ENCODE assay signal across 10 mouse cellular contexts in genomic region chr2:118202934-118203333, GRCm38 (mm10). TPM values are rescaled to one million over a fixed set of nuclear protein-coding genes. Genes with fewer than 3 reads are reported as not detected.
DNase-seq lines count a peak whose midpoint lies in the region; ATAC-seq lines count a peak whose summit lies in the region.
"Had no signal": no experiment of that assay in that cellular context is flagged by ENCODE, and none has a peak within 500 bp of the region (broad histone marks: within the 10 kb centered on the region; RNA-seq: fewer than 3 reads in every experiment).

No protein-coding gene starts in this region.

- no peak for ATAC-seq in hindbrain, embryonic 11.5 days (ENCODE audit: low FRiP score)
- ATAC-seq in midbrain, embryonic 13.5 days, result no peak
- no peak for ATAC-seq in activated CD4-positive, CD25-positive, alpha-beta regulatory T cell, adult 4 months

- peak; percentile 50 for DNase-seq in lung, postnatal 36 days
- no peak for DNase-seq in lung, postnatal 25 days (ENCODE audit: low spot score)
- peak; percentile 35 for DNase-seq in hindbrain, embryonic 11.5 days (ENCODE audit: low spot score)
- no peak for DNase-seq in kidney, postnatal 14 days
- no peak for DNase-seq in spleen, postnatal 10 days (ENCODE audit: low spot score in 2 of 2)
- DNase-seq: heart, postnatal 14 days; lung, adult 18-20 months had no signal

- no peaks in the 10 kb centered on the region for H3K36me3 ChIP-seq in hindbrain, embryonic 11.5 days (ENCODE audit: control insufficient read depth, insufficient read depth, low read length)
- no peaks in the 10 kb centered on the region for H3K36me3 ChIP-seq in midbrain, embryonic 13.5 days

- no peak overlapping the region for H3K4me3 ChIP-seq in hindbrain, embryonic 11.5 days (ENCODE audit: low read depth, low read length)
- no peak overlapping the region for H3K4me3 ChIP-seq in midbrain, embryonic 13.5 days (replicated peaks)
- H3K4me3 ChIP-seq: erythroblast, embryonic 14.5 days had no signal

- H3K9me3 ChIP-seq in hindbrain, embryonic 11.5 days (ENCODE audit: control insufficient read depth, low read length), result no peaks in the 10 kb centered on the region
- no peaks in the 10 kb centered on the region for H3K9me3 ChIP-seq in midbrain, embryonic 13.5 days

- H3K4me2 ChIP-seq in hindbrain, embryonic 11.5 days (replicated peaks; ENCODE audit: low read depth, low read length), result no peak overlapping the region
- peak overlapping the region; percentile 36; the same call in 1 of the 2 replicates for H3K4me2 ChIP-seq in midbrain, embryonic 13.5 days (replicated peaks)

- H3K27ac ChIP-seq in hindbrain, embryonic 11.5 days (ENCODE audit: low read depth, low read length), result peak overlapping the region; percentile 83
- H3K27ac ChIP-seq in midbrain, embryonic 13.5 days, result peak overlapping the region; percentile 84

- H3K4me1 ChIP-seq in hindbrain, embryonic 11.5 days (replicated peaks; ENCODE audit: control insufficient read depth, insufficient read depth, low read length), result peaks cover 4% of the 10 kb centered on the region
- peaks cover 45% of the 10 kb centered on the region for H3K4me1 ChIP-seq in midbrain, embryonic 13.5 days (replicated peaks)

- WGBS in hindbrain, embryonic 11.5 days, result 54% methylated on average over 2 of the region's 2 CpGs
- WGBS in midbrain, embryonic 13.5 days, result 39% methylated on average over 2 of the region's 2 CpGs

- H3K27me3 ChIP-seq in hindbrain, embryonic 11.5 days (ENCODE audit: control insufficient read depth, insufficient read depth, low read length), result no peaks in the 10 kb centered on the region
- 0 out of 2 replicates have a peak, but pooled peaks cover 3% of the 10 kb centered on the region for H3K27me3 ChIP-seq in midbrain, embryonic 13.5 days

- H3K9ac ChIP-seq in hindbrain, embryonic 11.5 days (ENCODE audit: low read depth, low read length), result no peak overlapping the region
- H3K9ac ChIP-seq in midbrain, embryonic 13.5 days (replicated peaks), result no peak overlapping the region

RNA-seq across cellular contexts. Expression of gene Fsip1, which starts 53.8 kb away (rescaled TPM):
- polyA plus RNA-seq in hindbrain, embryonic 11.5 days (2014; fragmentation: Nextera tagmentation; extraction: Ambion mirVana), result 3.5 and 4.6 TPM in 2 replicates
- polyA plus RNA-seq in midbrain, embryonic 13.5 days (2015; fragmentation: Nextera tagmentation; extraction: Ambion mirVana), result 1.6 and 2.2 TPM in 2 replicates
- polyA plus RNA-seq in activated CD4-positive, CD25-positive, alpha-beta regulatory T cell, adult 4 months (2017; shearing (Covaris generic)), result not detected
- polyA plus RNA-seq: erythroblast, embryonic 14.5 days had no signal

Comparison
In these comparisons a context has a peak if more than half of its experiments do, and no peak if none do; other contexts are left out.
1. DNase-seq: peak in lung, postnatal 36 days (single experiment) and hindbrain, embryonic 11.5 days (single experiment); none in lung, postnatal 25 days (single experiment), kidney, postnatal 14 days (single experiment) and spleen, postnatal 10 days (0 of 2).